In the genomic region with DNA sequence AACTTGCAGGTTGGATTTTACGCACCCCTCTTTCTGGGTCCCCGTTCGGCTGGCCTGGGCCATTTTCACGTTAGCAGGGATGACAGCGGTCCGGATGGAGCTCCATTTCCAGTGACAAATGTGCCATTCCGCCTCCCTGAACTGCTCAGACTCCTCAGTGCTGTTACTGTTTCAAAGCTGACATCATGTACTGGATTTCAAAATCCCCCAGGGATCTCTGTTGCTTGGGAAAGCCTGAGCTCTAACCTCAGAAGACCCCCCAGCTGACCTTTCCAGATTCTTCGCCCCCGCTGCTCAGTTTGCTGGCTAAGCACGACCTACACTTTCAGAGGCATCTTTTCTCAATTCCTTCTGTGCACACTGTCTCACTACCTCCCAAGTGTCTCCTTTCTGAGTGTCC, we compare ENCODE assay signal across 17 mouse cellular contexts.
A peak's percentile ranks its signal among the peaks of the same experiment; 100 is the strongest.
DNase-seq lines count a peak whose midpoint lies in the region.
"Had no signal": no experiment of that assay in that cellular context is flagged by ENCODE, and none has a peak within 500 bp of the region (broad histone marks: within the 10 kb centered on the region; RNA-seq: fewer than 3 reads in every experiment).

No protein-coding gene starts in this region.

- H3K9me3 ChIP-seq in heart, embryonic 10.5 days = no peaks in the 10 kb centered on the region
- H3K9me3 ChIP-seq: heart, embryonic 15.5 days; kidney, embryonic 15.5 days; megakaryocyte, embryonic 14.5 days; stomach, embryonic 15.5 days had no signal

- H3K27ac ChIP-seq in heart, embryonic 10.5 days = no peak overlapping the region
- peak overlapping the region; percentile 5; the same call in 1 of the 2 replicates for H3K27ac ChIP-seq in brown adipose tissue, adult 24 weeks (replicated peaks; ENCODE audit: low read depth, low read length)
- H3K27ac ChIP-seq: heart, embryonic 15.5 days; kidney, embryonic 15.5 days; stomach, embryonic 15.5 days had no signal

- peak; percentile 94 for DNase-seq in heart, adult 11 months
- no peak for DNase-seq in heart, embryonic 10.5 days (ENCODE audit: low spot score)
- DNase-seq in kidney, postnatal 10 days = peak; percentile 39
- DNase-seq in kidney, adult 18-20 months = no peak
- peak; percentile 26 for DNase-seq in heart, postnatal 4 days
- no peak for DNase-seq in right cerebral cortex, postnatal 4 days
- DNase-seq: cerebellum, adult 9-11 months; liver; liver, postnatal 0 days; lung, postnatal 14 days; right cerebral cortex, adult 18-20 months had no signal

- peaks cover 45% of the 10 kb centered on the region for H3K4me1 ChIP-seq in heart, embryonic 10.5 days
- H3K4me1 ChIP-seq in brown adipose tissue, adult 24 weeks (ENCODE audit: control insufficient read depth, insufficient read depth, insufficient read length, low read length) = peaks cover 13% of the 10 kb centered on the region
- H3K4me1 ChIP-seq: stomach, embryonic 15.5 days had no signal

- no peak overlapping the region for H3K4me3 ChIP-seq in heart, embryonic 10.5 days
- no peak overlapping the region for H3K4me3 ChIP-seq in brown adipose tissue, adult 24 weeks (ENCODE audit: insufficient read depth, low read depth, low read length)
- H3K4me3 ChIP-seq: erythroblast, embryonic 14.5 days; heart, embryonic 15.5 days; kidney, embryonic 15.5 days; megakaryocyte, embryonic 14.5 days; stomach, embryonic 15.5 days had no signal

- no peaks in the 10 kb centered on the region for H3K27me3 ChIP-seq in heart, embryonic 10.5 days (ENCODE audit: insufficient read depth, poor library complexity, severe bottlenecking)
- H3K27me3 ChIP-seq: heart, embryonic 15.5 days; kidney, embryonic 15.5 days; megakaryocyte, embryonic 14.5 days; stomach, embryonic 15.5 days had no signal

- WGBS in heart, embryonic 10.5 days = 79% methylated on average over 10 of the region's 10 CpGs

- H3K36me3 ChIP-seq in heart, embryonic 10.5 days = peaks cover 9% of the 10 kb centered on the region; the same call in 1 of the 2 replicates
- H3K36me3 ChIP-seq: heart, embryonic 15.5 days; kidney, embryonic 15.5 days; stomach, embryonic 15.5 days had no signal

Comparison
In these comparisons a context has a peak if more than half of its experiments do, and no peak if none do; other contexts are left out.
1. DNase-seq: peak in heart, adult 11 months (single experiment), kidney, postnatal 10 days (single experiment) and heart, postnatal 4 days (single experiment); none in heart, embryonic 10.5 days (single experiment), kidney, adult 18-20 months (single experiment) and right cerebral cortex, postnatal 4 days (single experiment).